Mouse (Mus musculus): ENCODE data around the gene Prpf31. TPM values are rescaled to one million over a fixed set of nuclear protein-coding genes. Genes with fewer than 3 reads are reported as not detected.

The Prpf31 gene
- polyA plus RNA-seq, 1 experiment from 2014 or later, result 58.0 TPM

- ATAC-seq (no peak), DNase-seq (ENCODE audit: low read depth, low spot score) (no peak)
- ChIA-PET POLR2A (interaction anchor here (0.9 to 2.0 kb wide), 3 partner anchors 9 to 47 kb away, joined by 4 to 6 read pairs (median 5); partner anchors contain the start of genes Mboat7 and Tsen34), CTCF (no interaction called here)
- no peak for TF ChIP-seq CTCF (IDR thresholded peaks at IDR 0.05)
- H3K27me3 ChIP-seq, result no peaks in the 10 kb centered on the region
- in situ Hi-C loops (cut with MboI; ENCODE audit: low pct_unique_long_range_greater_than_20kb), result no loop called here
Measured at GRCm38 (mm10) chr7:3646641-3647040, 16.9 kb downstream of the Prpf31 start.

GRCm38 (mm10) chr7:3656966-3657365 is 27.2 kb downstream of the Prpf31 start:
- POLR2A ChIA-PET, result no interaction called here
- no peak for TF ChIP-seq CTCF (IDR thresholded peaks at IDR 0.05)
- no peaks in the 10 kb centered on the region for H3K27me3 ChIP-seq
- DNase-seq (ENCODE audit: low read depth, low spot score), result no peak
- CTCF ChIA-PET, result interaction anchor here (2.2 kb wide), 1 partner anchor 18 kb away, joined by 6 read pairs; no protein-coding TSS in a partner anchor
- ATAC-seq, result no peak
- in situ Hi-C loops (cut with MboI; ENCODE audit: low pct_unique_long_range_greater_than_20kb), result no loop called here

- ATAC-seq (no peak), DNase-seq (ENCODE audit: low read depth, low spot score) (no peak)
- no peak for TF ChIP-seq CTCF (IDR thresholded peaks at IDR 0.05)
- CTCF ChIA-PET, result interaction anchor here (0.8 to 2.2 kb wide), 3 partner anchors 9 to 17 kb away, joined by 3 to 10 read pairs (median 6); no protein-coding TSS in a partner anchor
- POLR2A ChIA-PET, result interaction anchor here (1.2 to 1.6 kb wide), 3 partner anchors 12 to 35 kb away, joined by 3 to 7 read pairs (median 4); partner anchors contain the start of genes Cnot3 and Mboat7
- no peaks in the 10 kb centered on the region for H3K27me3 ChIP-seq
- in situ Hi-C loops (cut with MboI; ENCODE audit: low pct_unique_long_range_greater_than_20kb), result no loop called here
Measured at GRCm38 (mm10) chr7:3658578-3658977, 28.8 kb downstream of the Prpf31 start.

- DNase-seq (ENCODE audit: low read depth, low spot score) (no peak), ATAC-seq (peak; percentile 17)
- no peaks in the 10 kb centered on the region for H3K27me3 ChIP-seq
- CTCF ChIA-PET, result interaction anchor here (1.0 kb wide), 1 partner anchor 21 kb away, joined by 3 read pairs; no protein-coding TSS in a partner anchor
- no peak for TF ChIP-seq CTCF (IDR thresholded peaks at IDR 0.05)
- in situ Hi-C loops (cut with MboI; ENCODE audit: low pct_unique_long_range_greater_than_20kb), result no loop called here
- POLR2A ChIA-PET, result interaction anchor here (0.7 kb wide), 2 partner anchors 27 to 46 kb away, joined by 3 read pairs; no protein-coding TSS in a partner anchor
Measured at GRCm38 (mm10) chr7:3664524-3665214, 34.9 kb downstream of the Prpf31 start.

GRCm38 (mm10) chr7:3665215-3666114 is 35.7 kb downstream of the Prpf31 start, which contains the start of gene Leng1:
Gene Leng1, minus strand, starts transcription at chr7:3665840.
- ATAC-seq (peak; percentile 99), DNase-seq (ENCODE audit: low read depth, low spot score) (peak; percentile 97)
- CTCF ChIA-PET, result interaction anchor here (1.0 to 1.1 kb wide), 2 partner anchors 10 to 22 kb away, joined by 3 read pairs; no protein-coding TSS in a partner anchor
- H3K27me3 ChIP-seq, result no peaks in the 10 kb centered on the region
- POLR2A ChIA-PET, result interaction anchor here (0.7 kb wide), 2 partner anchors 26 to 47 kb away, joined by 3 read pairs; no protein-coding TSS in a partner anchor
- no peak for TF ChIP-seq CTCF (IDR thresholded peaks at IDR 0.05)
- in situ Hi-C loops (cut with MboI; ENCODE audit: low pct_unique_long_range_greater_than_20kb), result no loop called here

- no peak for TF ChIP-seq CTCF (IDR thresholded peaks at IDR 0.05)
- ChIA-PET CTCF (interaction anchor here (1.0 kb wide), 1 partner anchor 804 kb away, joined by 3 read pairs; no protein-coding TSS in a partner anchor), POLR2A (no interaction called here)
- ATAC-seq (no peak), DNase-seq (ENCODE audit: low read depth, low spot score) (no peak)
- in situ Hi-C loops (cut with MboI; ENCODE audit: low pct_unique_long_range_greater_than_20kb), result no loop called here
- H3K27me3 ChIP-seq, result no peaks in the 10 kb centered on the region
Measured at GRCm38 (mm10) chr7:3666921-3667391, 37.2 kb downstream of the Prpf31 start.

- DNase-seq (ENCODE audit: low read depth, low spot score) (no peak), ATAC-seq (peak; percentile 97)
- ChIA-PET POLR2A (no interaction called here), CTCF (interaction anchor here (0.9 to 1.9 kb wide), 5 partner anchors 10 to 17 kb away, joined by 3 to 6 read pairs (median 6); no protein-coding TSS in a partner anchor)
- TF ChIP-seq CTCF (IDR thresholded peaks at IDR 0.05), result peak; percentile 87
- no peaks in the 10 kb centered on the region for H3K27me3 ChIP-seq
- in situ Hi-C loops (cut with MboI; ENCODE audit: low pct_unique_long_range_greater_than_20kb), result no loop called here
Measured at GRCm38 (mm10) chr7:3674507-3675227, 44.9 kb downstream of the Prpf31 start.

- no peak for TF ChIP-seq CTCF (IDR thresholded peaks at IDR 0.05)
- DNase-seq (ENCODE audit: low read depth, low spot score) (no peak), ATAC-seq (no peak)
- no peaks in the 10 kb centered on the region for H3K27me3 ChIP-seq
- in situ Hi-C loops (cut with MboI; ENCODE audit: low pct_unique_long_range_greater_than_20kb), result no loop called here
- POLR2A ChIA-PET, result interaction anchor here (0.7 kb wide), 1 partner anchor 101 kb away, joined by 6 read pairs; no protein-coding TSS in a partner anchor
- CTCF ChIA-PET, result interaction anchor here (0.9 to 1.9 kb wide), 5 partner anchors 9 to 18 kb away, joined by 3 to 6 read pairs (median 4); partner anchors contain the start of gene Leng1
Measured at GRCm38 (mm10) chr7:3675228-3675548, 45.4 kb downstream of the Prpf31 start.

GRCm38 (mm10) chr7:3676371-3676770 is 46.6 kb downstream of the Prpf31 start:
- no peak for ATAC-seq
- no peak for DNase-seq (ENCODE audit: low read depth, low spot score)
- no peaks in the 10 kb centered on the region for H3K27me3 ChIP-seq
- ChIA-PET CTCF (no interaction called here), POLR2A (no interaction called here)
- in situ Hi-C loops (cut with MboI; ENCODE audit: low pct_unique_long_range_greater_than_20kb), result no loop called here
- no peak for TF ChIP-seq CTCF (IDR thresholded peaks at IDR 0.05)

GRCm38 (mm10) chr7:3677342-3677741 is 47.6 kb downstream of the Prpf31 start, which contains the start of gene Tmc4:
Gene Tmc4, minus strand, starts transcription at chr7:3677553.
- ATAC-seq (no peak), DNase-seq (ENCODE audit: low read depth, low spot score) (no peak)
- no peak for TF ChIP-seq CTCF (IDR thresholded peaks at IDR 0.05)
- ChIA-PET POLR2A (no interaction called here), CTCF (no interaction called here)
- no peaks in the 10 kb centered on the region for H3K27me3 ChIP-seq
- in situ Hi-C loops (cut with MboI; ENCODE audit: low pct_unique_long_range_greater_than_20kb), result no loop called here
